Mouse (Mus musculus): Measurements from ENCODE around the gene Cpvl. TPM values are rescaled to one million over a fixed set of nuclear protein-coding genes. Genes with fewer than 3 reads are reported as not detected.

Gene Cpvl
- total RNA-seq, 2 experiments from 2014 or later = not detected

Other genes with a start within 250 kb of the Cpvl start
- not detected in 2 replicates for gene Tril, start 157.8 kb downstream of the Cpvl start, total RNA-seq (2015)
- not detected in 2 replicates for gene Tril, start 157.8 kb downstream of the Cpvl start, total RNA-seq (2017)
- 7.5 and 10.9 TPM in 2 replicates for gene Chn2, start 60.9 kb upstream of the Cpvl start, total RNA-seq (2015)
- gene Chn2, start 60.9 kb upstream of the Cpvl start, total RNA-seq (2017) = 8.0 and 9.5 TPM in 2 replicates

All from megakaryocyte progenitor cell, adult 5-6 weeks (primary cell).